Mouse (Mus musculus) ES-E14 (cell line): ENCODE measurements around the gene Fasl.

Experiments used
- CHD2 ChIP-seq: IDR thresholded peaks from 2 replicates; pipeline ENCODE4 v1.6.1; 2014; ENCODE audit warnings: mild to moderate bottlenecking, low read depth, low read length, inconsistent platforms
- MAFK ChIP-seq: IDR thresholded peaks from 2 replicates; pipeline ENCODE4 v1.6.1; 2014; ENCODE audit warnings: mild to moderate bottlenecking, low read depth, low read length, inconsistent platforms; ENCODE audit not compliant: insufficient read depth
- ZC3H11A ChIP-seq: IDR thresholded peaks from 2 replicates; pipeline ENCODE4 v1.6.1; 2012; ENCODE audit warnings: low read depth, mild to moderate bottlenecking, inconsistent platforms, low read length, borderline replicate concordance
- ZNF384 ChIP-seq: IDR thresholded peaks from 2 replicates; pipeline ENCODE4 v1.6.1; 2012; ENCODE audit warnings: low read depth, low read length, inconsistent platforms

- TF ChIP-seq MAFK: no peak
- TF ChIP-seq ZC3H11A: no peak
- TF ChIP-seq ZNF384: no peak
- TF ChIP-seq CHD2: no peak
Measured at GRCm38 (mm10) chr1:161808980-161809379, 20.7 kb upstream of the Fasl start.
